Mouse (Mus musculus): ENCODE measurements at regions not wholly inside any gene's neighbourhood (a gene's known extent, or its start where the extent isn't known, plus 50 kb on each side); places are given as distances from the start of the nearest gene placed in this dataset.

GRCm38 (mm10) chr10:99430669-99431561 is 167.9 kb downstream of the Dusp6 start:
- H3K4me3 ChIP-seq (ENCODE audit: low read depth, low read length), result no peak overlapping the region
- no peak for TF ChIP-seq CTCF (IDR thresholded peaks at IDR 0.05)
- no peak overlapping the region for H3K9ac ChIP-seq (replicated peaks; ENCODE audit: low read length, poor library complexity, severe bottlenecking)
- no peak overlapping the region for H3K27ac ChIP-seq (ENCODE audit: low read depth, low read length)
- no peaks in the 10 kb centered on the region for H3K27me3 ChIP-seq (ENCODE audit: insufficient read depth, low read length)
- 65% methylated on average over 16 of the region's 16 CpGs for WGBS
- H3K4me2 ChIP-seq (ENCODE audit: low read depth, low read length, poor library complexity, severe bottlenecking), result 0 out of 2 replicates have a peak overlapping the region, but pooled peaks have one; percentile 9
- H3K4me1 ChIP-seq (ENCODE audit: insufficient read depth, low read length), result 0 out of 2 replicates have a peak, but pooled peaks cover 3% of the 10 kb centered on the region
- H3K9me3 ChIP-seq (ENCODE audit: low read length), result 0 out of 2 replicates have a peak, but pooled peaks cover 4% of the 10 kb centered on the region
- ATAC-seq (ENCODE audit: low FRiP score) (no peak), DNase-seq (ENCODE audit: low spot score) (no peak)
- H3K36me3 ChIP-seq (ENCODE audit: insufficient read depth, low read length), result no peaks in the 10 kb centered on the region

- DNase-seq (ENCODE audit: low spot score) (no peak), ATAC-seq (ENCODE audit: low FRiP score) (no peak)
- no peak overlapping the region for H3K27ac ChIP-seq (ENCODE audit: low read depth, low read length)
- 0 out of 2 replicates have a peak, but pooled peaks cover 4% of the 10 kb centered on the region for H3K9me3 ChIP-seq (ENCODE audit: low read length)
- TF ChIP-seq CTCF (IDR thresholded peaks at IDR 0.05), result no peak
- H3K4me3 ChIP-seq (ENCODE audit: low read depth, low read length), result no peak overlapping the region
- H3K4me2 ChIP-seq (ENCODE audit: low read depth, low read length, poor library complexity, severe bottlenecking), result no peak overlapping the region
- H3K9ac ChIP-seq (replicated peaks; ENCODE audit: low read length, poor library complexity, severe bottlenecking), result no peak overlapping the region
- no peaks in the 10 kb centered on the region for H3K4me1 ChIP-seq (ENCODE audit: insufficient read depth, low read length)
- no peaks in the 10 kb centered on the region for H3K27me3 ChIP-seq (ENCODE audit: insufficient read depth, low read length)
- no peaks in the 10 kb centered on the region for H3K36me3 ChIP-seq (ENCODE audit: insufficient read depth, low read length)
Measured at GRCm38 (mm10) chr10:99437060-99437459, 174.0 kb downstream of the Dusp6 start.

GRCm38 (mm10) chr10:99440169-99440568 is 177.1 kb downstream of the Dusp6 start:
- H3K4me3 ChIP-seq (ENCODE audit: low read depth, low read length), result no peak overlapping the region
- DNase-seq (ENCODE audit: low spot score) (no peak), ATAC-seq (ENCODE audit: low FRiP score) (no peak)
- H3K36me3 ChIP-seq (ENCODE audit: insufficient read depth, low read length), result no peaks in the 10 kb centered on the region
- H3K27ac ChIP-seq (ENCODE audit: low read depth, low read length), result no peak overlapping the region
- no peaks in the 10 kb centered on the region for H3K27me3 ChIP-seq (ENCODE audit: insufficient read depth, low read length)
- no peaks in the 10 kb centered on the region for H3K9me3 ChIP-seq (ENCODE audit: low read length)
- TF ChIP-seq CTCF (IDR thresholded peaks at IDR 0.05), result no peak
- H3K4me2 ChIP-seq (ENCODE audit: low read depth, low read length, poor library complexity, severe bottlenecking), result no peak overlapping the region
- no peak overlapping the region for H3K9ac ChIP-seq (replicated peaks; ENCODE audit: low read length, poor library complexity, severe bottlenecking)
- no peaks in the 10 kb centered on the region for H3K4me1 ChIP-seq (ENCODE audit: insufficient read depth, low read length)
- 95% methylated on average over 5 of the region's 5 CpGs for WGBS

- Histone ChIP-seq H3K9ac (replicated peaks; ENCODE audit: low read length, poor library complexity, severe bottlenecking) (no peak overlapping the region), H3K27ac (ENCODE audit: low read depth, low read length) (no peak overlapping the region), H3K4me3 (ENCODE audit: low read depth, low read length) (no peak overlapping the region), H3K4me2 (ENCODE audit: low read depth, low read length, poor library complexity, severe bottlenecking) (no peak overlapping the region), H3K36me3 (ENCODE audit: insufficient read depth, low read length) (no peaks in the 10 kb centered on the region), H3K4me1 (ENCODE audit: insufficient read depth, low read length) (no peaks in the 10 kb centered on the region), H3K27me3 (ENCODE audit: insufficient read depth, low read length) (no peaks in the 10 kb centered on the region), H3K9me3 (ENCODE audit: low read length) (no peaks in the 10 kb centered on the region)
- TF ChIP-seq CTCF (IDR thresholded peaks at IDR 0.05), result no peak
- ATAC-seq (ENCODE audit: low FRiP score) (no peak), DNase-seq (ENCODE audit: low spot score) (peak; percentile 73)
- 48% methylated on average over 6 of the region's 6 CpGs for WGBS
Measured at GRCm38 (mm10) chr10:99441014-99441413, 178.0 kb downstream of the Dusp6 start.

GRCm38 (mm10) chr10:99441931-99442330 is 178.9 kb downstream of the Dusp6 start:
- H3K4me2 ChIP-seq (ENCODE audit: low read depth, low read length, poor library complexity, severe bottlenecking), result no peak overlapping the region
- no peaks in the 10 kb centered on the region for H3K36me3 ChIP-seq (ENCODE audit: insufficient read depth, low read length)
- DNase-seq (ENCODE audit: low spot score) (peak; percentile 9), ATAC-seq (ENCODE audit: low FRiP score) (no peak)
- 65% methylated on average over 10 of the region's 10 CpGs for WGBS
- no peak overlapping the region for H3K9ac ChIP-seq (replicated peaks; ENCODE audit: low read length, poor library complexity, severe bottlenecking)
- no peaks in the 10 kb centered on the region for H3K4me1 ChIP-seq (ENCODE audit: insufficient read depth, low read length)
- no peak overlapping the region for H3K4me3 ChIP-seq (ENCODE audit: low read depth, low read length)
- H3K27me3 ChIP-seq (ENCODE audit: insufficient read depth, low read length), result no peaks in the 10 kb centered on the region
- no peaks in the 10 kb centered on the region for H3K9me3 ChIP-seq (ENCODE audit: low read length)
- no peak overlapping the region for H3K27ac ChIP-seq (ENCODE audit: low read depth, low read length)
- no peak for TF ChIP-seq CTCF (IDR thresholded peaks at IDR 0.05)

- 88% methylated on average over 18 of the region's 18 CpGs for WGBS
Measured at GRCm38 (mm10) chr10:99443453-99444170, 180.6 kb downstream of the Dusp6 start.

More at GRCm38 (mm10) chr10:99443453-99444170, 180.6 kb downstream of the Dusp6 start:
- H3K4me3 ChIP-seq (ENCODE audit: low read depth, low read length), result no peak overlapping the region
- H3K36me3 ChIP-seq (ENCODE audit: insufficient read depth, low read length), result no peaks in the 10 kb centered on the region
- no peak for DNase-seq (ENCODE audit: low spot score)
- ATAC-seq (ENCODE audit: low FRiP score), result no peak
- no peaks in the 10 kb centered on the region for H3K27me3 ChIP-seq (ENCODE audit: insufficient read depth, low read length)
- no peaks in the 10 kb centered on the region for H3K4me1 ChIP-seq (ENCODE audit: insufficient read depth, low read length)
- TF ChIP-seq CTCF (IDR thresholded peaks at IDR 0.05), result no peak
- no peaks in the 10 kb centered on the region for H3K9me3 ChIP-seq (ENCODE audit: low read length)
- no peak overlapping the region for H3K27ac ChIP-seq (ENCODE audit: low read depth, low read length)
- no peak overlapping the region for H3K9ac ChIP-seq (replicated peaks; ENCODE audit: low read length, poor library complexity, severe bottlenecking)
- H3K4me2 ChIP-seq (ENCODE audit: low read depth, low read length, poor library complexity, severe bottlenecking), result no peak overlapping the region
